Mouse (Mus musculus): ENCODE measurements around the gene Unc13c.

- no peak for TF ChIP-seq POLR2A (IDR thresholded peaks at IDR 0.05; ENCODE audit: low read depth, low read length)
- no peak for TF ChIP-seq CTCF (IDR thresholded peaks at IDR 0.05; ENCODE audit: extremely low read depth, insufficient read depth, insufficient read length, insufficient replicate concordance)
Measured at GRCm38 (mm10) chr9:73755185-73755584, 213.6 kb downstream of the Unc13c start.

All from spleen, adult 2 months (tissue).